Mouse (Mus musculus) subcutaneous adipose tissue, adult 2 months (tissue): ENCODE data around the gene Casr. TPM values are rescaled to one million over a fixed set of nuclear protein-coding genes. Genes with fewer than 3 reads are reported as not detected.

Source experiments
- polyA plus RNA-seq: library from polyadenylated mRNA; depleted of rRNA; stranded (reverse); fragments of >200 nt; gene quantifications from 2 replicates; pipeline ENCODE4 v1.2.3, GENCODE M21; 2012; ENCODE audit warnings: low replicate concordance; rRNA removed

Gene Casr
- 0.12 TPM in 1 of 2 replicates, not detected in the other for polyA plus RNA-seq

DNA sequence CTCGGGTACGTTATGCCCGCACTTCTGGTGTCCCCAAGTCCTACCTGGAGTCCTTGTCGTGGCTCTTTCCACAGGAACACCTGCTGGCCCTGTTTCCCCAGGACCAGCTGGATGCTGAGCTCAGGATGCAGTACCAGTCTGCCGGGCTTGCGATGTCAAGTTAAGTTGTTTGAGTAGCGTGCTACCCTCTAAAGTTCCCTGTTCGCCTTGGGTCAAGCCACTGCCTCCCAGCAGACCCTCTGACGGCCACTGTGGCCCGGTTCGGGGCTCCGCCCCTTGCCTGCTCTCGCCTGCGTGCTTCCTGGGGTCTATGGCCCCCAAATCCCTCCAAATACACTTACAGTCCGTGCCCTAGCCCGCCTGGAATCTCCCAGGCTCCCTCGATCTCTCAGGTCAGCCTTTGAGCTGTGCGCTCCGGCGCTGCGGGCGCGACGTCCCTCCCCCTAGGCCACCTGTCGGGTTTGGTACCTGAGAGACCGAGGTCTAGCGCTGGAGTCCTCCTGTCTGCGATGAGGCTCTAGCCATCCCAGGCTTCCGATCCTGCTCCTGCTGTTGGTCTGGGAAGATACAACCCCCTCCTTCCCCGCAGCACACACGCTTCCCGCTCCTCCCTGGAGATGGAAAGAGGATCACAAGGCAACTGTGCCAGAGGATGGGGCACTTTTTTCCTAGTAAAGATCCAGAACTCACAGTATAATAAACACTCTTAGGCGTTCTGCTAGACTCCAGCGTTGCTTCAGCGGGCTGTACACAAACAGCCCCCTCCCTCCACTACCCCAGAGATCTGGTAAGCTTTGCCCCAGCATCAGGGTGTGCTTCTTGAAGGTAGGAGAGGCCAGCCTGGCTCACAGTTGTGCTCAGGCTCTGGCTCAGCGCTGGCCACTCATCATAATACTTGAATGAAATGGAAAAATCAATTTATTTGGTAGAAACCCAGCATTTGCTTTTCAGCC lies at the start of gene Casr:
Gene Casr (minus strand): TSS at position 756 of the 953 bp plus-strand sequence.

DNA sequence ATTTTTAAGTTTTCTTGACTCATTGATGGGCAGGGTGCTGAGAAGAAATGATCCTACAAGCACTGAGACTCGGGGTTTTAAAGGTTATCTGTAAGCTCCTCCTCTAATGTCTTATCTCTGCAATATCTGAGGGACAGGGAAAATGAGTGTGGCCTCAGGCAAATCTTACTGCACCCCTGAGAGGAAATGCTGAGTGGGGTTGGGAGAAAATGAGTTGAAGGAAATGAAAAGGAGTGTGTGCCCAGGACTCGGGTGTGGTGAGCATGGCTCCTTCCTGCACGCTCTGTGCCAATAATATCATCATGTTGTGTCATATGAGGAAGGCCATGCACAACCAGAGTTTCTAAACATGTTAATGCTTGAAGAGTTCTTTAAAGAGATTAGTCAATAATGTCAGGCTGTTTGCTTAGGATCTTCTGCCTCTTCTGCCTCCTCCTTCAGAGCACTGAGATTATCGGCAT lies 106.6 kb downstream of the Casr start, which contains the start of gene Stfa3:
Gene Stfa3 (minus strand): TSS at position 51 of the 461 bp plus-strand sequence.

Other genes starting within 250 kb of the Casr start
- not detected in 2 replicates for gene BC117090, start 227.8 kb downstream of the Casr start, polyA plus RNA-seq
- gene BC100530, start 194.4 kb downstream of the Casr start, polyA plus RNA-seq: not detected in 2 replicates
- not detected in 2 replicates for gene Stfa2, start 153.7 kb downstream of the Casr start, polyA plus RNA-seq
- gene Stfa3, start 106.7 kb downstream of the Casr start, polyA plus RNA-seq: not detected in 2 replicates
- gene Cd86, start 103.9 kb upstream of the Casr start, polyA plus RNA-seq: 3.3 TPM in 2 replicates
- gene Ildr1, start 131.8 kb upstream of the Casr start, polyA plus RNA-seq: 0.09 and 9.7 TPM in 2 replicates
- 3.3 and 15.4 TPM in 2 replicates for gene Slc15a2, start 222.8 kb upstream of the Casr start, polyA plus RNA-seq